Mouse (Mus musculus): ENCODE measurements around the gene Zfp511. TPM values are rescaled to one million over a fixed set of nuclear protein-coding genes. Genes with fewer than 3 reads are reported as not detected.
A peak's percentile ranks its signal among the peaks of the same experiment; 100 is the strongest.

The Zfp511 gene
- polyA plus RNA-seq, 1 experiment from 2014 or later = 32.8 TPM

- no peaks in the 10 kb centered on the region for H3K9me3 ChIP-seq (ENCODE audit: control insufficient read depth, low read length)
- 83% methylated on average over 12 of the region's 12 CpGs for WGBS
- no peak overlapping the region for H3K27ac ChIP-seq (ENCODE audit: low read length)
- H3K9ac ChIP-seq (ENCODE audit: low read depth, low read length) = no peak overlapping the region
- no peak for ATAC-seq
- H3K36me3 ChIP-seq (ENCODE audit: control insufficient read depth, insufficient read depth, low read length) = peaks cover 30% of the 10 kb centered on the region
- no peak overlapping the region for H3K4me3 ChIP-seq (ENCODE audit: low read length)
- H3K27me3 ChIP-seq (replicated peaks; ENCODE audit: control insufficient read depth, insufficient read depth, low read length) = no peaks in the 10 kb centered on the region
- no peak overlapping the region for H3K4me2 ChIP-seq (ENCODE audit: low read depth, low read length)
- no peaks in the 10 kb centered on the region for H3K4me1 ChIP-seq (ENCODE audit: control insufficient read depth, insufficient read depth, low read length)
These were observed 35.0 kb upstream of the Zfp511 start for GRCm38 (mm10) chr7:140001086-140001740.

- H3K27me3 ChIP-seq (replicated peaks; ENCODE audit: control insufficient read depth, insufficient read depth, low read length) = no peaks in the 10 kb centered on the region
- WGBS = 86% methylated on average over 8 of the region's 8 CpGs
- no peak overlapping the region for H3K4me2 ChIP-seq (ENCODE audit: low read depth, low read length)
- no peaks in the 10 kb centered on the region for H3K9me3 ChIP-seq (ENCODE audit: control insufficient read depth, low read length)
- no peak overlapping the region for H3K4me3 ChIP-seq (ENCODE audit: low read length)
- no peaks in the 10 kb centered on the region for H3K4me1 ChIP-seq (ENCODE audit: control insufficient read depth, insufficient read depth, low read length)
- no peak overlapping the region for H3K9ac ChIP-seq (ENCODE audit: low read depth, low read length)
- no peak overlapping the region for H3K27ac ChIP-seq (ENCODE audit: low read length)
- H3K36me3 ChIP-seq (ENCODE audit: control insufficient read depth, insufficient read depth, low read length) = peaks cover 19% of the 10 kb centered on the region
- no peak for ATAC-seq
These were observed 31.5 kb upstream of the Zfp511 start for GRCm38 (mm10) chr7:140004666-140005065.

GRCm38 (mm10) chr7:140006861-140007611 lies 29.2 kb upstream of the Zfp511 start:
- no peaks in the 10 kb centered on the region for H3K9me3 ChIP-seq (ENCODE audit: control insufficient read depth, low read length)
- no peak overlapping the region for H3K9ac ChIP-seq (ENCODE audit: low read depth, low read length)
- H3K4me1 ChIP-seq (ENCODE audit: control insufficient read depth, insufficient read depth, low read length) = no peaks in the 10 kb centered on the region
- H3K36me3 ChIP-seq (ENCODE audit: control insufficient read depth, insufficient read depth, low read length) = peaks cover 14% of the 10 kb centered on the region; the same call in 1 of the 2 replicates
- H3K4me3 ChIP-seq (ENCODE audit: low read length) = no peak overlapping the region
- no peak for ATAC-seq
- no peak overlapping the region for H3K4me2 ChIP-seq (ENCODE audit: low read depth, low read length)
- 95% methylated on average over 9 of the region's 9 CpGs for WGBS
- no peaks in the 10 kb centered on the region for H3K27me3 ChIP-seq (replicated peaks; ENCODE audit: control insufficient read depth, insufficient read depth, low read length)
- H3K27ac ChIP-seq (ENCODE audit: low read length) = no peak overlapping the region

- H3K36me3 ChIP-seq (ENCODE audit: control insufficient read depth, insufficient read depth, low read length) = peaks cover 14% of the 10 kb centered on the region; the same call in 1 of the 2 replicates
- H3K4me3 ChIP-seq (ENCODE audit: low read length) = no peak overlapping the region
- H3K9me3 ChIP-seq (ENCODE audit: control insufficient read depth, low read length) = no peaks in the 10 kb centered on the region
- ATAC-seq = no peak
- H3K4me1 ChIP-seq (ENCODE audit: control insufficient read depth, insufficient read depth, low read length) = no peaks in the 10 kb centered on the region
- H3K27me3 ChIP-seq (replicated peaks; ENCODE audit: control insufficient read depth, insufficient read depth, low read length) = no peaks in the 10 kb centered on the region
- WGBS = 93% methylated on average over 9 of the region's 9 CpGs
- no peak overlapping the region for H3K27ac ChIP-seq (ENCODE audit: low read length)
- no peak overlapping the region for H3K4me2 ChIP-seq (ENCODE audit: low read depth, low read length)
- H3K9ac ChIP-seq (ENCODE audit: low read depth, low read length) = no peak overlapping the region
These were observed 28.4 kb upstream of the Zfp511 start for GRCm38 (mm10) chr7:140007781-140008180.

- H3K4me3 ChIP-seq (ENCODE audit: low read length) = no peak overlapping the region
- no peak for ATAC-seq
- H3K9me3 ChIP-seq (ENCODE audit: control insufficient read depth, low read length) = no peaks in the 10 kb centered on the region
- H3K36me3 ChIP-seq (ENCODE audit: control insufficient read depth, insufficient read depth, low read length) = no peaks in the 10 kb centered on the region
- no peak overlapping the region for H3K4me2 ChIP-seq (ENCODE audit: low read depth, low read length)
- no peak overlapping the region for H3K27ac ChIP-seq (ENCODE audit: low read length)
- H3K9ac ChIP-seq (ENCODE audit: low read depth, low read length) = no peak overlapping the region
- 97% methylated on average over 17 of the region's 17 CpGs for WGBS
- H3K27me3 ChIP-seq (replicated peaks; ENCODE audit: control insufficient read depth, insufficient read depth, low read length) = no peaks in the 10 kb centered on the region
- H3K4me1 ChIP-seq (ENCODE audit: control insufficient read depth, insufficient read depth, low read length) = no peaks in the 10 kb centered on the region
These were observed 24.9 kb upstream of the Zfp511 start for GRCm38 (mm10) chr7:140011336-140011735.

GRCm38 (mm10) chr7:140031771-140032170 lies 4.4 kb upstream of the Zfp511 start:
- peaks cover 27% of the 10 kb centered on the region for H3K36me3 ChIP-seq (ENCODE audit: control insufficient read depth, insufficient read depth, low read length)
- ATAC-seq = no peak

GRCm38 (mm10) chr7:140032366-140032765 lies 3.8 kb upstream of the Zfp511 start:
- Histone ChIP-seq H3K36me3 (ENCODE audit: control insufficient read depth, insufficient read depth, low read length) (peaks cover 27% of the 10 kb centered on the region), H3K4me1 (ENCODE audit: control insufficient read depth, insufficient read depth, low read length) (peaks cover 11% of the 10 kb centered on the region)
- no peak for ATAC-seq

More at GRCm38 (mm10) chr7:140031771-140032170, 4.4 kb upstream of the Zfp511 start:
- Histone ChIP-seq H3K27me3 (replicated peaks; ENCODE audit: control insufficient read depth, insufficient read depth, low read length) (no peaks in the 10 kb centered on the region), H3K9ac (ENCODE audit: low read depth, low read length) (no peak overlapping the region), H3K4me3 (ENCODE audit: low read length) (no peak overlapping the region), H3K27ac (ENCODE audit: low read length) (no peak overlapping the region), H3K4me2 (ENCODE audit: low read depth, low read length) (no peak overlapping the region), H3K4me1 (ENCODE audit: control insufficient read depth, insufficient read depth, low read length) (peaks cover 5% of the 10 kb centered on the region; the same call in 1 of the 2 replicates), H3K9me3 (ENCODE audit: control insufficient read depth, low read length) (0 out of 2 replicates have a peak, but pooled peaks cover 4% of the 10 kb centered on the region)
- 94% methylated on average over 12 of the region's 12 CpGs for WGBS

GRCm38 (mm10) chr7:140033386-140033785 lies 2.8 kb upstream of the Zfp511 start:
- H3K27me3 ChIP-seq (replicated peaks; ENCODE audit: control insufficient read depth, insufficient read depth, low read length) = no peaks in the 10 kb centered on the region
- H3K9ac ChIP-seq (ENCODE audit: low read depth, low read length) = no peak overlapping the region
- H3K4me2 ChIP-seq (ENCODE audit: low read depth, low read length) = no peak overlapping the region
- peaks cover 12% of the 10 kb centered on the region for H3K4me1 ChIP-seq (ENCODE audit: control insufficient read depth, insufficient read depth, low read length)
- peaks cover 22% of the 10 kb centered on the region for H3K36me3 ChIP-seq (ENCODE audit: control insufficient read depth, insufficient read depth, low read length)
- no peak overlapping the region for H3K27ac ChIP-seq (ENCODE audit: low read length)
- ATAC-seq = no peak
- no peak overlapping the region for H3K4me3 ChIP-seq (ENCODE audit: low read length)
- WGBS = 94% methylated on average over 9 of the region's 9 CpGs
- no peaks in the 10 kb centered on the region for H3K9me3 ChIP-seq (ENCODE audit: control insufficient read depth, low read length)

More at GRCm38 (mm10) chr7:140032366-140032765, 3.8 kb upstream of the Zfp511 start:
- 94% methylated on average over 10 of the region's 10 CpGs for WGBS
- Histone ChIP-seq H3K9ac (ENCODE audit: low read depth, low read length) (no peak overlapping the region), H3K27me3 (replicated peaks; ENCODE audit: control insufficient read depth, insufficient read depth, low read length) (no peaks in the 10 kb centered on the region), H3K9me3 (ENCODE audit: control insufficient read depth, low read length) (0 out of 2 replicates have a peak, but pooled peaks cover 4% of the 10 kb centered on the region), H3K4me2 (ENCODE audit: low read depth, low read length) (no peak overlapping the region), H3K4me3 (ENCODE audit: low read length) (no peak overlapping the region), H3K27ac (ENCODE audit: low read length) (no peak overlapping the region)

- Histone ChIP-seq H3K27me3 (replicated peaks; ENCODE audit: control insufficient read depth, insufficient read depth, low read length) (no peaks in the 10 kb centered on the region), H3K4me2 (ENCODE audit: low read depth, low read length) (peak overlapping the region; percentile 92), H3K27ac (ENCODE audit: low read length) (peak overlapping the region; percentile 89; the same call in 1 of the 2 replicates), H3K9me3 (ENCODE audit: control insufficient read depth, low read length) (no peaks in the 10 kb centered on the region), H3K9ac (ENCODE audit: low read depth, low read length) (peak overlapping the region; percentile 84), H3K36me3 (ENCODE audit: control insufficient read depth, insufficient read depth, low read length) (0 out of 2 replicates have a peak, but pooled peaks cover 8% of the 10 kb centered on the region), H3K4me3 (ENCODE audit: low read length) (peak overlapping the region; percentile 83), H3K4me1 (ENCODE audit: control insufficient read depth, insufficient read depth, low read length) (peaks cover 12% of the 10 kb centered on the region)
- 18% methylated on average over 7 of the region's 7 CpGs for WGBS
- ATAC-seq = no peak
These were observed 735 bp upstream of the Zfp511 start for GRCm38 (mm10) chr7:140035456-140035855.

Data from intestine, embryonic 16.5 days (tissue).